Mouse (Mus musculus) heart, adult 11 months (tissue): ENCODE measurements at regions not wholly inside any gene's neighbourhood (a gene's known extent, or its start where the extent isn't known, plus 50 kb on each side); places are given as distances from the start of the nearest gene placed in this dataset.
A peak's percentile ranks its signal among the peaks of the same experiment; 100 is the strongest.

ENCODE experiments used
- DNase-seq: peaks from one replicate; pipeline ENCODE4 v3.0.0; 2022

- no peak for DNase-seq
These were observed 89.1 kb upstream of the Zfp703 start for GRCm38 (mm10) chr8:26888050-26888449.

GRCm38 (mm10) chr8:26891881-26892280 is 85.2 kb upstream of the Zfp703 start:
- DNase-seq: peak; percentile 97

GRCm38 (mm10) chr8:26892380-26892779 is 84.7 kb upstream of the Zfp703 start:
- no peak for DNase-seq

GRCm38 (mm10) chr8:26895867-26896266 is 81.3 kb upstream of the Zfp703 start:
- no peak for DNase-seq

GRCm38 (mm10) chr8:26903289-26903688 is 73.8 kb upstream of the Zfp703 start:
- DNase-seq: no peak

- DNase-seq: no peak
These were observed 70.9 kb upstream of the Zfp703 start for GRCm38 (mm10) chr8:26906257-26906656.

GRCm38 (mm10) chr8:26907347-26908170 is 69.6 kb upstream of the Zfp703 start:
- DNase-seq: no peak

GRCm38 (mm10) chr8:26910186-26910585 is 66.9 kb upstream of the Zfp703 start:
- DNase-seq: no peak

GRCm38 (mm10) chr8:26913562-26914529 is 63.3 kb upstream of the Zfp703 start:
- peak; percentile 92 for DNase-seq

GRCm38 (mm10) chr8:26915731-26916130 is 61.4 kb upstream of the Zfp703 start:
- peak; percentile 66 for DNase-seq

- DNase-seq: peak; percentile 54
These were observed 55.5 kb upstream of the Zfp703 start for GRCm38 (mm10) chr8:26921531-26922177.

GRCm38 (mm10) chr8:26922178-26922540 is 55.0 kb upstream of the Zfp703 start:
- DNase-seq: peak; percentile 57

- DNase-seq: peak; percentile 87
These were observed 54.0 kb upstream of the Zfp703 start for GRCm38 (mm10) chr8:26923166-26923565.
